Mouse (Mus musculus): ENCODE measurements around the gene Gm8947.
"Not testable (repeated sequence)": the region's sequence is repeated elsewhere in the genome, so short reads cannot be mapped to it uniquely, and the experiment has no call there.

Gm8947 gene

DNA sequence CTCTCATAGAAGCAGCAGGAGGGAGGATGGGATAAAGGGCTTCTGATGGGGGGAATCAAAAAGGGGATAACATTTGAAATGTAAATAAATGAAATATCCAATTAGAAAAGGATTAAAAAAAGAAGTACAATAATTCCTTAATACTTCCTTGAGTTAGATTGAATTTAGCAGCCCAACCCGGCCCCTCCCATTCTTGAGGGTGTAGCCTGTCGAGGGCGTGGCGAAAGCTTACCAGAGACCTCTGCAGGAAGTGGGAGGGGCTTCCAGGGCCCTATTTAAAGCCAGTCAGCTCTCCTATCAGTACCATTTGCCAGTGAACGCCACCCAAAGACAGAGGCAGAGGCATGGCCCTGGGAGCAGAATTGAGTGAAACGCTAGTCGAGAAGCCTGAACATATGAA is 9.9 kb upstream of the Gm8947 start, which contains the start of gene Gm47985:
Gene Gm47985 (plus strand): TSS at position 272 of the 400 bp plus-strand sequence.
- DNase-seq: not testable (repeated sequence)

DNA sequence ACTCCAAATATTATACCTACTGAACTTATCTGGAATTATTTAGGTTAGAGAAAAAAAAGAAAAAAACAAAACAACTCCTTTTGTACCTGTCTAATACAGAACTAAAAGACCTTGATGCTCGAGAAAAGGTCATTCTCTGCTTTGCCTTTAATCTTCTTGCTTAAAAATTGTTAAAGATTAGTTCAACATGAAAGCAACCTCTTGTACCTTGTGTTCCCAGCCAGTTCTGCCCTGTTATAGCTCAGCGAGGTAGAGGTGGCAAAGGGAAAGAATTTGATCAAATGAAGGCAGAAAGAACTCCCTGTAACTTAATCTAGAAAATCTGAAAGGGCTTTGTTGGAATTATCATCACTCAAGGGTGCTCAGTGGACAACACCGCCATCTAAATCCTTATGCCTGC is 6.0 kb upstream of the Gm8947 start:
- DNase-seq: not testable (repeated sequence)

DNA sequence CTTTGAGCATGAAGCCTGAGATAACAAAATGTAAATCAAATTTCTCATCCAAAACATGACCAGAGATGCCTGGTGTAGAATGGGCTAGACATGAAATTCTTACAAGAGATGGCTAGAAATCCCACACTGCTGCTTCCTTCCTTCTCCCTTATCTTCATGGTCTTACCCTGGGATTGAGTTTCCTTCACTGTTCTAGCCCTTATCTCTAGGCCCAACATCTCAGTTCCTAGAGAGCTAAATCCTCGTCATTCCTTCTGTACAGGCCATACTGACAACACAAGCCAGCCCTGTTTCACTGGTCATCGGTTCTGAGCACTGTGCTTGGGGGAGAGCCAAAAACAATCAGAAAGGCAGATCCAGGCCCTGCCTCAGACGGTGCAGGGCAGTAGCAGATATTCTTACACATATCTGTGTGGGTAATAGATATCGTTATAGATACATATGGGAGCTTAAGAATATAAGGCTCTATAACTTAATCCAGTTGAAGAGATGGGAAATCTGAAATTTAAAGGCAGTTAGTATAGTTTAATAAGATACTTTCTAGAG is 5.2 kb upstream of the Gm8947 start:
- DNase-seq: not testable (repeated sequence)

DNA sequence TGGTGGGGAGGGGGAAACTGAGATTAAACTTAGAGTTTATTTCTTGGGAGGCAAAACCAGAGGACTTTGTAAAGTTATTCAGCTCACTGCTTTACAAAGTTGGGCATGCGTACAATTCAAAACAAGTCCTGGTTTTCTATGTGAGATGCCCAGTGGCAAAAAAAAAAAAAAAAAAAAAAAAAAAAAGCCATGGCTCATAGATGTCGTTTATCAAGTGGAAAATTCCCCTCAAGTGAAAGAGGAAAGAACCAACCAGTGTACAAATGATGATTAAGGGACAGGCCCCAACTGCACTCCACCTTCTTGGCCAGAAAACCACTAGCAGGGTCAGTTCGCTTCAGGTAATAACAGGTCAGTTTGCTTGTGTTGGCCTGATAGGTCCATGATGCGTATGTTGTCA is 3.7 kb upstream of the Gm8947 start:
- no peak for DNase-seq

DNA sequence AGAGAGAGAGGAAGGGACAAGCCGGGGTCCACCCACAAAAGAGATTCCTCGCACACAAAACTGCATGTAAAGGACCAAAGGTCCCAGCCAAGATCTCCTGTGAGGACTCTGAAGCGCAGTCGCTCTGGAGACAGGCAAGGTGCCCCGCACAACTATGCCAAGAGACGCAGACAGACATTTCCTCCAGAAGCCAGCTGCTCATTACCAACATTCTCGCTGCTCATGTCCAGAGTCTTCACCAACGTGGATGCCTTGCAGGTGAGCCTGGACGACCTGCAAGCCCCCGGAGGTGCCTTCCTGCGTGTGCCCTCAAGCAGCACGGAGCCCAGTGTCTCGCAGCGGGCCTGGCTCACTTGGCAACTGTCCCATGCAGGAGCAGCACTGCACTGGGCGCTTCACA is 563 bp downstream of the Gm8947 start:
- DNase-seq: not testable (repeated sequence)

DNA sequence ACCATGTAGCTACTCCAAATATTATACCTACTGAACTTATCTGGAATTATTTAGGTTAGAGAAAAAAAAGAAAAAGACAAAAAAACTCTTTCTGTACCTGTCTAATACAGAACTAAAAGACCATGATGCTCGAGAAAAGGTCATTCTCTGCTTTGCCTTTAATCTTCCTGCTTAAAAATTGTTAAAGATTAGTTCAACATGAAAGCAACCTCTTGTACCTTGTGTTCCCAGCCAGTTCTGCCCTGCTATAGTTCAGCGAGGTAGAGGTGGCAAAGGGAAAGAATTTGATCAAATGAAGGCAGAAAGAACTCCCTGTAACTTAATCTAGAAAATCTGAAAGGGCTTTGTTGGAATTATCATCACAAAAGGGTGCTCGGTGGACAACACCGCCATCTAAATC is 3.8 kb downstream of the Gm8947 start:
- not testable (repeated sequence) for DNase-seq

DNA sequence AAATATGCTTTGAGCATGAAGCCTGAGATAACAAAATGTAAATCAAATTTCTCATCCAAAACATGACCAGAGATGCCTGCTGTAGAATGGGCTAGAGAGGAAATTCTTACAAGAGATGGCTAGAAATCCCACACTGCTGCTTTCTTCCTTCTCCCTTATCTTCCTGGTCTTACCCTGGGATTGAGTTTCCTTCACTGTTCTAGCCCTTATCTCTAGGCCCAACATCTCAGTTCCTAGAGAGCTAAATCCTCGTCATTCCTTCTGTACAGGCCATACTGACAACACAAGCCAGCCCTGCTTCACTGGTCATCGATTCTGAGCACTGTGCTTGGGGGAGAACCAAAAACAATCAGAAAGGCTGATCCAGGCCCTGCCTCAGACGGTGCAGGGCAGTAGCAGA is 4.5 kb downstream of the Gm8947 start:
- DNase-seq: not testable (repeated sequence)

DNA sequence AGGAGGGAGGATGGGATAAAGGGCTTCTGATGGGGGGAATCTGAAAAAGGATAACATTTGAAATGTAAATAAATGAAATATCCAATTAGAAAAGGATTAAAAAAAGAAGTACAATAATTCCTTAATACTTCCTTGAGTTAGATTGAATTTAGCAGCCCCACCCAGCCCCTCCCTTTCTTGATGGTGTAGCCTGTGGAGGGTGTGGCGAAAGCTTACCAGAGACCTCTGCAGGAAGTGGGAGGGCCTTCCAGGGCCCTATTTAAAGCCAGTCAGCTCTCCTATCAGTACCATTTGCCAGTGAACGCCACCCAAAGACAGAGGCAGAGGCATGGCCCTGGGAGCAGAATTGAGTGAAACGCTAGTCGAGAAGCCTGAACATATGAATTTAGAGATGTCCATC is 5.9 kb downstream of the Gm8947 start, which contains the start of gene Gm47995:
Gene Gm47995 (plus strand): TSS at position 329 of the 400 bp plus-strand sequence.
- DNase-seq: not testable (repeated sequence)

DNA sequence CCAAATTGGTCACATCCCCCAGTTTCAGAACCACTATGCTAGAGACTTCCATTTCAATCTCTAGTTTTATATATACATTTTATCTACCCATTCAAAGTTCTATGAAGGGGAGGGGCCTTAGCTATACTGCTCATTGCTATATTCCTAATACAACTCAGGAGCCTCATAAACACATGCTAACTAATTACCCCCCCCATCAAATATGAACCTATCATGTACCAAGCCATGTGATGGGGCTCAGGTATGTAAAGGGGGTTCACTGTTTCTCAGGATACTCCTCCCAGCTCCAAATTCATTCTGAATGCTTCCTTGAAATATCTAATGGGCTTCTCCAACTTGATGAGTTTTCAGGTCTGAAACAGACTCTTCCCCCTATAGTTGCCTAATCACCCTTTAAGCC is 8.4 kb downstream of the Gm8947 start:
- DNase-seq: not testable (repeated sequence)

DNA sequence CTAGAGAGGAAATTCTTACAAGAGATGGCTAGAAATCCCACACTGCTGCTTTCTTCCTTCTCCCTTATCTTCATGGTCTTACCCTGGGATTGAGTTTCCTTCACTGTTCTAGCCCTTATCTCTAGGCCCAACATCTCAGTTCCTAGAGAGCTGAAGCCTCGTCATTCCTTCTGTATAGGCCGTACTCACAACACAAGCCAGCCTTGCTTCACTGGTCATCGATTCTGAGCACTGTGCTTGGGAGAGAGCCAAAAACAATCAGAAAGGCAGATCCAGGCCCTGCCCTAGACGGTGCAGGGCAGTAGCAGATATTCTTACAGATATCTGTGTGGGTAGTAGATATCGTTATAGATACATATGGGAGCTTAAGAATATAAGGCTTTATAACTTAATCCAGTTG is 10.6 kb downstream of the Gm8947 start:
- not testable (repeated sequence) for DNase-seq

DNA sequence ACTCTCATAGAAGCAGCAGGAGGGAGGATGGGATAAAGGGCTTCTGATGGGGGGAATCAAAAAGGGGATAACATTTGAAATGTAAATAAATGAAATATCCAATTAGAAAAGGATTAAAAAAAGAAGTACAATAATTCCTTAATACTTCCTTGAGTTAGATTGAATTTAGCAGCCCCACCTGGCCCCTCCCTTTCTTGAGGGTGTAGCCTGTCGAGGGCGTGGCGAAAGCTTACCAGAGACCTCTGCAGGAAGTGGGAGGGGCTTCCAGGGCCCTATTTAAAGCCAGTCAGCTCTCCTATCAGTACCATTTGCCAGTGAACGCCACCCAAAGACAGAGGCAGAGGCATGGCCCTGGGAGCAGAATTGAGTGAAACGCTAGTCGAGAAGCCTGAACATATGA is 11.6 kb downstream of the Gm8947 start, which contains the start of gene 3110040M04Rik:
Gene 3110040M04Rik (plus strand): TSS at position 304 of the 400 bp plus-strand sequence.
- DNase-seq: not testable (repeated sequence)

DNA sequence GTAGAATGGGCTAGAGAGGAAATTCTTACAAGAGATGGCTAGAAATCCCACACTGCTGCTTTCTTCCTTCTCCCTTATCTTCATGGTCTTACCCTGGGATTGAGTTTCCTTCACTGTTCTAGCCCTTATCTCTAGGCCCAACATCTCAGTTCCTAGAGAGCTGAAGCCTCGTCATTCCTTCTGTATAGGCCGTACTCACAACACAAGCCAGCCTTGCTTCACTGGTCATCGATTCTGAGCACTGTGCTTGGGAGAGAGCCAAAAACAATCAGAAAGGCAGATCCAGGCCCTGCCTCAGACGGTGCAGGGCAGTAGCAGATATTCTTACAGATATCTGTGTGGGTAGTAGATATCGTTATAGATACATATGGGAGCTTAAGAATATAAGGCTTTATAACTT is 16.3 kb downstream of the Gm8947 start:
- DNase-seq: not testable (repeated sequence)

DNA sequence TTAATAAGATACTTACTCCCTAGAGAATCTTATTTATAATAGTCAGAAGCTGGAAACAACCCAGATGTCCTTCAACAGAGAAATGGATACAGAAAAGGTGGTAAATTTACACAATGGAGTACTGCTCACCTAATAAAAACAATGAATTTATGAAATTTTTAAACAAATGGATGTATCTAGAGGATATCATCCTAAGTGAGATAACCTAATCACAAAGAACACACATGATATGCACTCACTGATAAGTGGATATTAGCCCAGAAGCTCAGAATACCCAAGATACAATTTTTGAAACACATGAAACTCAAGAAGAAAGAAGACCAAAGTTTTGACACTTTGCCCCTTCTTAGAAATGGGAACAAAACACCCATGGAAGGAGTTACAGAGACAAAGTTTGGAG is 16.8 kb downstream of the Gm8947 start:
- DNase-seq: not testable (repeated sequence)

DNA sequence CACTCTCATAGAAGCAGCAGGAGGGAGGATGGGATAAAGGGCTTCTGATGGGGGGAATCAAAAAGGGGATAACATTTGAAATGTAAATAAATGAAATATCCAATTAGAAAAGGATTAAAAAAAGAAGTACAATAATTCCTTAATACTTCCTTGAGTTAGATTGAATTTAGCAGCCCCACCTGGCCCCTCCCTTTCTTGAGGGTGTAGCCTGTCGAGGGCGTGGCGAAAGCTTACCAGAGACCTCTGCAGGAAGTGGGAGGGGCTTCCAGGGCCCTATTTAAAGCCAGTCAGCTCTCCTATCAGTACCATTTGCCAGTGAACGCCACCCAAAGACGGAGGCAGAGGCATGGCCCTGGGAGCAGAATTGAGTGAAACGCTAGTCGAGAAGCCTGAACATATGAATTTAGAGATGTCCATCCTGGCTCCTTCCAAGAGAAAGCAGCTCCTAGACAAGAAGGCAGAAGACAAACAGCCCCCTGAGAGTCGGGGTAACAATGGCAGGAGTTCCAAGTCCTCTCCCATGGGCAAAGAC is 17.7 kb downstream of the Gm8947 start, which contains the start of gene Gm47996:
Gene Gm47996 (plus strand): TSS at position 308 of the 532 bp plus-strand sequence.
- DNase-seq: not testable (repeated sequence)

DNA sequence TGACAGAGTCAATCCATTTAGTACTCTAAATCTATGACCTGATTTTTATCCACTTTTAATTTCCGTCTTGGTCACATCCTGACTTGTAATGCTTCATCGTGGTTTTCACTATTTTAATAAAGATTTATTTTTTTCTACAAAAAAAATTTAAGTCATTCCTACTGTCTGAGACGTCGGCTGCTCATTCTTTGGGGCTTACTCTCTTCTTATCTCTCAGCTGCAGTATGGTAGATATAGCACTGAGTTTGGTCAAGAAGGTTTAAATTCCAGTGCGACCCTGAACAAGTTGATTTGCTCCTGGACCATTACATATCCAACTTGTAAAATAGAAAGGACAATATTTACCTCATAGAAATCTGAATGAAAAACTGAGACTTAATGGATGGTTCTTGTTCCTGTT is 19.5 kb downstream of the Gm8947 start:
- not testable (repeated sequence) for DNase-seq

DNA sequence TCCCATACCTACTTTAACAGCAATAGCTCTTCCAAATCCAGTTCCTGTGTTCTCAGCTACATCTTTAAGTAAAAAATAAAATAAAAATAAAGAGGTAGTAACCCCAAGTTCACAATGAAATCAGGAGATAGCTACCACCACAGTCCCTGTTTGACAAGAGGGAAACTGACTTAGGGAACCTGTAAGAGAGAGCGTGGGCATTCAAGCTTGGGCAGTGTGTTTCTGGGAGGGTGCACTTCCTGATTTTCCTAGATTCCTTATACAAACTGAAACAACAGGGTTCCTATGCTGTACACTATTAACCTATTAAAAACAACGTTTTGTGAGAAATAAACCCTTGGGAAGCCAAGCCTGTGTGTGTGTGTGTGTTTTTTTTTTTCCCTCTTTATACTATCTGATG is 22.7 kb downstream of the Gm8947 start:
- DNase-seq: no peak

DNA sequence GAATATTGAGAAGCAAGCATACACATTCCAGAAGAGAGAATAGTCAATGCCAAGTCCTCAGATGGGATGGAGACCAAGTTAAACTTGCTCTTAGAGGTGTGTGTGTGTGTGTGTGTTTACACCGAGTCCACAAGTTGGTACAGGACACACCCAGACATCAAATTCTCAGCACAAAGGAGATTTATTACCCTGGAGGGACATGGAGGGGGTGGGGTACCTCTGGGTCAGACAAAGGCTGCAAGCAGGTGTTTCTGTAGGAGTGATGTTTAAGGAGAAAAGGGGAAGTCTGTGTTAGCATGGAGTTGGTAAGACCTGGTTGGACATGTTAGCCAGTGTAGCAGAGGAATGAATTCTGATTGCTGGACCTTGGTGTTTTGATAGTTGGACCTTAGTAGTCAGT is 23.8 kb downstream of the Gm8947 start:
- no peak for DNase-seq

DNA sequence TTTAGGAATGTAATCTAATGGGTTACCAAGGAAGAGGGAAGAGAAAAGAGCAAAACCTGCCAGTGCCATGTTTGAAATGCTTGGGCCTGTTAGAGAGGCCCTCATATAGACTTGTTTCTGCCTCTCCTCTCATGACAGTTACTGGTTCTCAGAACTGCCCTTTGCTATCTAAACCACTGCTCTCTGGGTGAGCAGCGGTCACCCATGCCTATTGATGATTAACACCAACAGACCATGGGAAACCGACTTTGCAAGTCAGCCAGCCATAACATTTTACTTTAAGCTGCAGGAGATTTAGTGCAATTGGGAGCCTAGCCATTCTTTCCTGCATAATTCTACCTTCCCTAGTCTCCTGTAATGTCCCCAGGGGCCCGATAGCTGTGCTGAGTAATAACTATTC is 24.2 kb downstream of the Gm8947 start:
- DNase-seq: no peak

DNA sequence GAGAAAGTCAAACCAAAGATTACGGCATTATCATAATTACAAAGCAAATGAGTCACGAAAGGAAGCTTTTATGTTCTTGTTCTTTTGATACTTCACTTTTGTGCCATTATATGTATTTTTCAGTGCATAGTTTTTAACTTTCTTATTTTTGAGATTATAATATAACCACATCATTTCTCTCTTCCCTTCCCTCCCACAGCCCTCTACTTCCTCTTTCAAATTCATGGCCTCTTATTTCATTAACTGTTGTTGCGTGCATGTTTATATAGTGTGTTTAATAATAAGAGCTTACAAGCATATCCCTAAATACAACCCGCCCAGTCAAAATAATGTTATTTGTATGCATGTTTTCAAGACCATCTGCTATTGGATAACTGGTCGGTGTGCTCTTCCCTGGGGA is 26.9 kb downstream of the Gm8947 start:
- DNase-seq: no peak

DNA sequence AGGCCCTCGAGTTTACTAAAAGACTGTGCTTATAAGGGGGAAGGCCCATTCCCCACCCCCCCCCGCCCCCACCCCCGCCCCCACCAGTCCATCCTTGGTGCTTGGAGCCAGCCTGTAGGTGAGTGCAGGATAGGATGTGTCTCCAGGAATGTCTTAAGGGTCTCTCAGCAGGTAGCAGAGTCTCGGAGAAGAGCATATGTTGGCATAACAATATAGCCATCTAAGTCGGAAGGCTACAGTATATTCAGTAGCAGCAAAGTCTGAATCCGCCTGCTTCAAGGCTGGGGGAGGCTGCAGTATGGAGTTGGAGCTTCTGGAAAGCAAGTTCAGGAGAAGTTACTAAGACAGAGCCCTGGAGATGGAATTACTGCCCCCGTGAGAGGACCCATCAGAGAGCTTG is 27.9 kb downstream of the Gm8947 start:
- no peak for DNase-seq

DNA sequence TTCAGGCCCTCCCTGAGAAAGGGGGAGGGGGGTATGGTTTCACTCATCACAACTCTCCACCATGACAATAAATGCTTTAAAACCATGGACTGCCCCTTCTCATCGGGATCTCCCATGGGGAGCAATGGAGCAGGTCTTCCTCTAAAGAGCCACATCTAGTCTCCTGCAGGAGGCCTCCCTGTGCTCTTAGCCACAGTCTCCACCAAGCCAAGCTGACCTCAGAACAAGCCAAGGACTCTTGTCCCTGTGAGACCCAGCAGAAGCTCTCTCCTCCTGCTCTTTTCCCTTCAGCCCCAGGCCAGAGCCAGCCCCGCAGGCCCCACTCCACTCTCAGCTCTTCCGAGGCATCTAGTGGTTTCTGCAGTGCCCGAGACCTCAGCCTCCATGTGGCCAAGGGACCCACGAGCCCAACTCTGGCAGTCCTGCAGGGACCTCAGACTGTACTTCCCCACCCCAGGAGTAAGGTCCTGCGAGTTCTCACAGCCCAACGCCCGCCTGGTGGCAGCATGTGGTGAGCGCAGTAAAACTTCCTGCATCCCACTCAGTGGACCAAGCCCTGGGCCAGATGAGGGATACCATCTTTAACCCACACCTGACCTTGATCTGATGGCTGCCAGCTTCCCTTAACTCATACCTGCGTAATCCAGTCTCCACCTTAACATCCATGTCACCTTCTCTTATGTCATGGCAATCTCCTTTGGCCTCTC is 30.5 kb downstream of the Gm8947 start:
- no peak for DNase-seq

DNA sequence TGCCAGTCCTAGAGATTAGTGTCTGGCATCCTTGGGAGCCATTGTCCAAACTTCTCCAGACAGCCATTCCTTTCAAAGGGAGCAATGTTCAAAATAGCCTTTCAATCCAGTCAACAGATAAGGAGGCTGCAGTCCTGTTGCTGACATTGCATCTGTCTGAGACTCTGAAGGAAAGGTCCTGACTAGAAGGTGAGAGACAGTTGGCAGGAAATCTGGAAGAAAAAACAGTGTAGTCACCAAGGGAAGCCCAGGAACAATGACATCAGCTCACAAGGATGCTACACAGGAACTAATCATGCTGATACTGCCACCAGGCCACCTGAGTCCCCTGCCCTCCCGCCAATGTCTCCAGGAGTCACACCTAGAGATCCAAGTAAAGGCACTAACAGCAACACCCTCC is 31.2 kb downstream of the Gm8947 start:
- no peak for DNase-seq

DNA sequence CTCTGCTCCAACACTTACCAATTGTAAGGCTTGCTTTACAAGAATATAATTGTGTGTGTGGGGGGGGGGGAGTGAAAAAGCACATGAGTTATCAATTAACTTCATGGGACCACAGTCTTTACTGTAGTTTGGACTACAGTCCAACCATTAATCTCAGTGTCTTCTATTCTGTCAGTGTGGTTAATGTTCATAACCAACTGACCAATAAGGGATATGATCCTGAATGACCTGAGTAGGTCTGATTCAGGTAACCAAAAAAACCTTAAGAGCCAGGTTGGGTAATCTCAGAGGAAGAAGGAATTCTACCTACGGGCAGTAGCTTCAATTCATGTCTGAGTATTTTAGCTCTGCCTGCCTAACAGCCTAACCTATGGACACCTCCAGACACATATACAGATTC is 32.4 kb downstream of the Gm8947 start:
- no peak for DNase-seq

DNA sequence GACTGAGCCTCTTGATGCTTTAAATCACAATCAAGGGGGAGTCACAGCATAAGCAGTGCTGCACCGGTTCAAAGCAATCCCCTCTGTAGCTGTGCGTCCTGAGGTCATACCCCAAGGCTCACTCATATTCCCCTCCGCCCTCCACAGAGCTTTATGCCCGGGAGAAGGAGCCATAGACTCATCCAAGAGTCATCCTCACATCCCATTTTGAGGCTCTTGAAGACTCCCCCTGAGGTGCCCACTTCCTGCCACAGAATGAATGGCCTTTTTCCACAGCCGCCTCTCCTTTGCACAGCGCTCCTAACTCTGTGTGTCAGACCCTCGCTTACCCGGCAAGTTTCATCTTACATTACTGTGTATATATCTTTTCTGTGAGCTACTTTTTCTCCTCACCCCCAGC is 35.3 kb downstream of the Gm8947 start:
- no peak for DNase-seq

Data from lung, postnatal 36 days (tissue).